Mouse (Mus musculus) small intestine, adult 2 months (tissue): ENCODE data around the gene Inafm1.

ENCODE experiments used
- CTCF ChIP-seq: fragments of 200-500 bp; IDR thresholded peaks from 2 replicates; pipeline ENCODE4 v1.5.1; 2012; ENCODE audit warnings: low read depth, mild to moderate bottlenecking, control low read depth, inconsistent platforms, low read length, moderate library complexity, mixed read lengths; ENCODE audit not compliant: insufficient replicate concordance, insufficient read length; ENCODE audit errors: extremely low read depth
- POLR2A ChIP-seq: fragments of 200-500 bp; IDR thresholded peaks from 2 replicates; pipeline ENCODE4 v1.6.1; 2012; ENCODE audit warnings: low read depth, mild to moderate bottlenecking, control low read depth, inconsistent platforms, low read length, moderate library complexity

- TF ChIP-seq POLR2A (no peak), CTCF (no peak)
These were observed 19.2 kb downstream of the Inafm1 start for GRCm38 (mm10) chr7:16254195-16254594.
